ENCODE assay signal across 8 mouse cellular contexts in the genomic region with DNA sequence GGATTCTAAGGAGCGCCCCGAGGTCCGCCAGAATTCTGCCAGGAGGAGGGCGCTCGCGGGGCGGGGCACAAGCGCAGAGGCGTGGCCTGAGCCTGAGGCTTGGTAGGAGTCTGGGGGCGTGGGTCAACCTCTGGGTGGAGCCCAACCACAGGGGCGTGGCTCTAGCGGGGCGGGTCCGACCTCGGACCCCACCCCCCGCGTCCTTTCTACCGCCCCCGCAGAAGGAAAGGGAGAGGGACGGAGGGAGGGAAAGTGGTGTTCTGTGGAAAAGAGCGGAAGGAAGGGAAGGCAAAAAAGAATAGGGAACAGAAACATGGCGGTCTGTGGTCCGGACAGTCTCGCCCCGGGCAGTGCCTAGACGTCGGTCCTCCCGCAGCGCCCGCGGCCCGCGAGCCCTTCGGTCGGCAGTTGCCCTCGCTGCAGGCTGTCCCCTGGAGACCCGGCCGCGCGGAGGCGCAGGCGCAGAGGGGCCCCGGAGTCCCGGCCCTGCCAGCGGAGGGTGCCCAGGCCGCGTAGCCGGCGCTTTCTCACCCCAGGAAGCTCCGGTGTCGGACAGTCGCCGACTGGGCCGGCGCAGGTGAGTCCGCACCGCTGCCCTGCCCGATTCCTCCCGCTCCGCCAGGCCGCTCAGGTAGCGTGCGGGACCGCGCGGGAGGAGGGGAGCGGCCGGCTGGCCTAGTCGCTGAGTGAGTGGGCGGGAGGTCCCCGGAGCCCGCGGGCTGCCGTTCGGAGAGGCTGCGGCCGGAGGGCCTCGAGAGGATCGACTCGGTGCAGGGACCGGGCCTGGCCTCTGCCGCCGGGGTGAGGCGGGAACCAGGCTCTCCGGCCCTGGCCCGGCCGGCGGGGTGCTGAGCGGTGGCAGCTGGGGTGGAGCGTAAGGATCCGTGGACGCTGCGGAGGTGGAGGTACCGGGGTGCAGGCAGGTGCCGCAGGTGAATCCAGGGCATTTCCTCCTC. TPM values are rescaled to one million over a fixed set of nuclear protein-coding genes. Genes with fewer than 3 reads are reported as not detected.
DNase-seq lines count a peak whose midpoint lies in the region; ATAC-seq lines count a peak whose summit lies in the region.

Gene Dennd4c (plus strand): TSS at position 220 of the 956 bp plus-strand sequence.

- intact Hi-C loops in left cerebral cortex, postnatal 10 days (cut with DNase I), result no loop called here

- peak; percentile 78 for ATAC-seq in inflammation-experienced regulatory T-cells, adult 6 months
- peak; percentile 94 for ATAC-seq in megakaryocyte-erythroid progenitor cell, adult 5-6 weeks (replicated peaks; ENCODE audit: low FRiP score, low TSS enrichment, poor library complexity, severe bottlenecking)

- peak; percentile 94 for DNase-seq in adipocyte (ENCODE audit: low spot score)
- peak; percentile 95 for DNase-seq in embryo, embryonic 10 days (ENCODE audit: low spot score)
- DNase-seq in gastrocnemius, postnatal 10 days, result peak; percentile 97
- DNase-seq in left cerebral cortex, postnatal 10 days (ENCODE audit: extremely low spot score in 1 of 2, low spot score in 2 of 2), result peak; percentile 78 to 95
- DNase-seq in right cerebral cortex, postnatal 25 days, result peak; percentile 84
- DNase-seq in urinary bladder, postnatal 4 days (ENCODE audit: low spot score in 2 of 2), result peak; percentile 94 to 96

RNA-seq across cellular contexts. Expression of gene Dennd4c, which starts in this region (rescaled TPM):
- 10 to 100 TPM; 18.4 to 22.1 TPM for total RNA-seq in gastrocnemius, postnatal 10 days (2021)
- polyA plus RNA-seq in inflammation-experienced regulatory T-cells, adult 6 months (2017; shearing (Covaris generic)), result 1 to 10 TPM; 6.6 to 9.9 (median 8.8) TPM
- 10 to 100 TPM; 10.4 to 15.5 TPM for total RNA-seq in left cerebral cortex, postnatal 10 days (2021)
- total RNA-seq in megakaryocyte-erythroid progenitor cell, adult 5-6 weeks (2014; fragmentation: Nextera tagmentation), result 15.0 and 21.6 TPM in 2 replicates
- total RNA-seq in megakaryocyte-erythroid progenitor cell, adult 5-6 weeks (2017), result 37.0 and 38.0 TPM in 2 replicates

Comparison
In these comparisons a context has a peak if more than half of its experiments do, and no peak if none do; other contexts are left out.
1. Peak in every context shown above with its lines: DNase-seq and ATAC-seq.